Mouse (Mus musculus) hindbrain, embryonic 15.5 days (tissue): ENCODE data around the gene Clint1. TPM values are rescaled to one million over a fixed set of nuclear protein-coding genes. Genes with fewer than 3 reads are reported as not detected.
"Not testable (repeated sequence)": the region's sequence is repeated elsewhere in the genome, so short reads cannot be mapped to it uniquely, and the experiment has no call there.

ENCODE experiments used
- ATAC-seq: fragments of 200-750 bp; cut with Nextera tagmentation; 2 replicates; pipeline ENCODE4 v1.8.0; 2017; ENCODE audit warnings: low read depth, moderate number of reproducible peaks, moderate TSS enrichment; ENCODE audit not compliant: low FRiP score
- H3K27ac ChIP-seq: fragments of 300-500 bp; sonication (generic); replicated peaks from 2 replicates; pipeline ENCODE4 v1.5.1; 2015; ENCODE audit warnings: mild to moderate bottlenecking, inconsistent platforms
- H3K27me3 ChIP-seq: fragments of 300-500 bp; sonication (generic); 2 replicates; pipeline ENCODE4 v1.6.1; 2015; ENCODE audit warnings: control low read depth, inconsistent platforms
- H3K36me3 ChIP-seq: fragments of 300-500 bp; sonication (generic); 2 replicates; pipeline ENCODE4 v1.6.1; 2015; ENCODE audit warnings: control low read depth, inconsistent platforms
- H3K4me1 ChIP-seq: fragments of 300-500 bp; sonication (generic); replicated peaks from 2 replicates; pipeline ENCODE4 v1.6.1; 2015; ENCODE audit warnings: control low read depth, inconsistent platforms
- H3K4me2 ChIP-seq: fragments of 300-500 bp; sonication (generic); 2 replicates; pipeline ENCODE4 v1.6.1; 2015; ENCODE audit warnings: moderate library complexity, mild to moderate bottlenecking, inconsistent platforms
- H3K4me3 ChIP-seq: fragments of 300-500 bp; sonication (generic); 2 replicates; pipeline ENCODE4 v1.5.1; 2015; ENCODE audit warnings: mild to moderate bottlenecking, inconsistent platforms
- H3K9ac ChIP-seq: fragments of 300-500 bp; sonication (generic); 2 replicates; pipeline ENCODE4 v1.6.1; 2015; ENCODE audit warnings: inconsistent platforms
- H3K9me3 ChIP-seq: fragments of 300-500 bp; sonication (generic); 2 replicates; pipeline ENCODE4 v1.6.1; 2016; ENCODE audit warnings: control low read depth, inconsistent platforms
- WGBS: fragments of 180-500 bp; shearing (Covaris S2); methylation state at CpG from one replicate; pipeline ENCODE4 v1.1.7; 2015; 5-methylcytosine and 5-hydroxymethylcytosine counted together
- polyA plus RNA-seq: library from polyadenylated mRNA; unstranded; fragments of >200 nt; fragmentation: Nextera tagmentation; extraction: Ambion mirVana; gene quantifications from 2 replicates; pipeline ENCODE4 v1.2.1, GENCODE M21; 2015

The Clint1 gene
- polyA plus RNA-seq, 1 experiment from 2014 or later, result 43.1 TPM

GRCm38 (mm10) chr11:45873666-45874065 lies 21.8 kb downstream of the Clint1 start:
- no peak overlapping the region for H3K4me2 ChIP-seq
- H3K4me1 ChIP-seq, result no peaks in the 10 kb centered on the region
- H3K27ac ChIP-seq, result no peak overlapping the region
- no peaks in the 10 kb centered on the region for H3K27me3 ChIP-seq
- no peak for ATAC-seq
- no peak overlapping the region for H3K9ac ChIP-seq
- no peaks in the 10 kb centered on the region for H3K9me3 ChIP-seq
- H3K36me3 ChIP-seq, result no peaks in the 10 kb centered on the region
- WGBS, result 83% methylated on average over 1 of the region's 1 CpGs
- H3K4me3 ChIP-seq, result no peak overlapping the region

DNA sequence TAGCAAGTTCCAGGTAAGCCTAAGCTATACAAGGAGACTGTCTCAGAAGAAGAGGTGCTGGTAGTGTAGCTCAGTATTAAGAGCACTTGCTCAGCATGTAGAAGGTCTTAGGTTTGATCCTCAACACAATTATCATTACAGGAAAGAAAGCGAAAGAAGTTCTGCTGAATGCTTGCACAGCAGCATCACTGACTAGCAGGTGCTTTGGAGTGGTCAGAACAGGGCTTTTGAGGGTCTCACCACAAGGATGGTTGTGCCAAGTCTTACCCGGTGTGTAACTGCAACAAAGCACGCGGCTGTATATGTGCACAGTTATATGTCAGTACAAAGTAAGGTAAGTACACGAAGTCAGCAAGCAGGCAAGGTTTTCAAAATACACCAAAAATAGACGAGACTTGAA lies 22.4 kb downstream of the Clint1 start:
- Histone ChIP-seq H3K9ac (no peak overlapping the region), H3K4me3 (no peak overlapping the region), H3K27ac (no peak overlapping the region), H3K4me2 (no peak overlapping the region), H3K27me3 (no peaks in the 10 kb centered on the region), H3K36me3 (no peaks in the 10 kb centered on the region), H3K9me3 (no peaks in the 10 kb centered on the region), H3K4me1 (no peaks in the 10 kb centered on the region)
- WGBS, result 98% methylated on average over 6 of the region's 6 CpGs
- no peak for ATAC-seq

DNA sequence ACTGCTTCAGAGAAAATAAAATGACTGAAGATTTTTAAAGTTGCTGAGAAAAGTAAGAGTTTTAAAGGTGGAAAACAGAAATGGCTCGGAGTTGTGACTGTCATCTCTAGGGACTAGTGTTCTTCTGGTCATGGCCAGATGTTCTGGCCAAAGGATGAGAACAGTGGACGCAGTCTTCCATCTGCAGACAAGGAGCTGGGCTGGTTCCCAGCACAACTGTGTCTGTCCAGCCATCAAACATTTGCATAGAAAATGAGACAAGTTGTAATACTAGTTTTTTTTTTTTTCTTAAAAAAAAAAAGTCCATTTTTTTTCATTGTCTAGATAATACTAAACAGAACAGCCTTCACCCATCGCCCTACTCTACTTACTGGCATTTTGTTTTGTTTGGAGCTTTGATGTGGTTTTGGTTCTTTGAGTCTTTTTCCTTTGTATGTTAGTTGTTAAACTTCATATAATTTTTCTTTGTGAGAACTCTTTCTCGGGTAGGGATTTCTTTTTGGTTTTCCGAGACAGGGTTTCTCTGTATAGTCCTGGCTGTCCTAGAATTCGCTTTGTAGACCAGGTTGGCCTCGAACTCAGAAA lies 23.6 kb downstream of the Clint1 start:
- 93% methylated on average over 7 of the region's 7 CpGs for WGBS
- H3K4me1 ChIP-seq, result no peaks in the 10 kb centered on the region
- H3K9ac ChIP-seq, result no peak overlapping the region

DNA sequence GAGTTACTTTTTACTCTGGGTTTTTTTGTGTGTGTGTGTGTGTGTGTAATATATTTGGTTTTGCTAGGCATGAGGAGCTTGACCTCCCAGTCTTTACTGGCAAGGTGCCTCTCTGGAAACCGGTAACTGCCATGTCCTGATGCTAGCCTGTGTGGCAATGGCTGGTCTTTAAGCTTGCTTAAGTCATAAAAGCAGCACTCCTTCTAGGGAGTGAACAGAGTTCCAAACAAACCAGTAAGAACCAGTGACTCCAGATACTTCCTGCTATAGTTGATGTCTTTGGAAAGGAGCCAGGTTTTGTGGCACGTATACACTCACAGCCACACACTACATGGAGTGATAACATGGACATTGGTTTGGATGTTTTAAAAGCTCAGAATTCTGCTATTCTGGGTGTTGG lies 24.2 kb downstream of the Clint1 start:
- Histone ChIP-seq H3K4me2 (no peak overlapping the region), H3K4me1 (peaks cover 6% of the 10 kb centered on the region; the same call in 1 of the 2 replicates), H3K9me3 (no peaks in the 10 kb centered on the region), H3K4me3 (no peak overlapping the region), H3K36me3 (no peaks in the 10 kb centered on the region), H3K9ac (no peak overlapping the region), H3K27me3 (no peaks in the 10 kb centered on the region), H3K27ac (no peak overlapping the region)
- ATAC-seq, result no peak
- WGBS, result 87% methylated on average over 2 of the region's 2 CpGs

More for the DNA sequence above, 23.6 kb downstream of the Clint1 start:
- H3K4me2 ChIP-seq, result no peak overlapping the region
- no peaks in the 10 kb centered on the region for H3K27me3 ChIP-seq
- H3K9me3 ChIP-seq, result no peaks in the 10 kb centered on the region
- H3K4me3 ChIP-seq, result no peak overlapping the region
- no peaks in the 10 kb centered on the region for H3K36me3 ChIP-seq
- H3K27ac ChIP-seq, result no peak overlapping the region
- ATAC-seq, result no peak

DNA sequence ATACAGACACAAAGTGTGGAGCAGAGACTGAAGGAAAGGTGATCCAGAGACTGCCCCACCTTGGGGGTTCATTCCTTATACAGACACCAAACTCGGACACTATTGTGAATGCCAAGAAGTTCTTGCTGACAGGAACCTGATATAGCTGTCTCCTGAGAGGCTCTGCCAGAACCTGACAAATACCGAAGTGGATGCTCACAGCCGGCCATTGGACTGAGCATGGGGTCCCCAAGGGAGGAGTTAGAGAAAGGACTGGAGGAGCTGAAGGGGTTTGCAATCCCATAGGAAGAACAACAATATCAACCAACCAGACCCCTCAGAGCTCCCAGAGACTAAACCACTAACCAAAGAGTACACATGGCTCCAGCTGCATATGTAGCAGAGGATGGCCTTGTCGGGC lies 27.5 kb downstream of the Clint1 start:
- not testable (repeated sequence) for ATAC-seq, H3K9ac ChIP-seq, H3K4me2 ChIP-seq, H3K36me3 ChIP-seq, H3K9me3 ChIP-seq, H3K27me3 ChIP-seq, H3K27ac ChIP-seq, H3K4me3 ChIP-seq
- 66% methylated on average over 4 of the region's 4 CpGs for WGBS
- H3K4me1 ChIP-seq, result peaks cover 19% of the 10 kb centered on the region

DNA sequence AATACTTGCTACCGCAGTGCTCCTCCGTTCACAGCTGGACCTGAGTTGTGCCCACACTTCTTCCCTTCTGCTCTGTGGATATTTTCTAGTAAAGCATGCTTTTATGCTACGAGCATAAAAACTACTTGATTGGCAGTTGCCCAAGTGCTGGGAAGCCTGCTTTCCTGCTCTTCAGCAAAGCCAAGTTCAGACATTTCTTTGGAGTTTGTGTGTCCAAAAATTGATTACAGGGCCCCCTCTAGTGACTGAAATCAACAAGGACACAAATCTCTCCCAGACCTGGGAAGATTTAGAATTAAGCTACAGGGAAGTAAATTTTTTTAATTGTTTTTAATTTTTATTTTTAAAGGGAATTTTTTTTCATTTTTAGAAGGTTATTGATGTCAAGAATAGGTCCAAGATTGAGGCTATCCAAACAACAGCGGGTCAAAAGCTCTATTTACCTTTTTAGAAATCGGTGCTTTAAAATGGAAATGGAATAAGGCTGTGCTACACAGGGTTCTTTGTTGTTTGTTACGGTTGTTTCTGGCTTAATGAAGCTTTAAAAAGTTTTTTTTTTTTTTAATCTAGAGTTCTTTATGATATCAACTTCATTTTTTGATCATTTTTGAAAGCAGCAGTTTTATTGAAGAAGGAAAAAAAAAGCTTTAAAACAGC lies 29.3 kb downstream of the Clint1 start:
- H3K36me3 ChIP-seq, result peaks cover 4% of the 10 kb centered on the region; the same call in 1 of the 2 replicates
- peak; percentile 28; the same call in 1 of the 2 replicates for ATAC-seq
- no peak overlapping the region for H3K4me2 ChIP-seq
- no peak overlapping the region for H3K4me3 ChIP-seq
- H3K27ac ChIP-seq, result peak overlapping the region; percentile 58
- peaks cover 19% of the 10 kb centered on the region for H3K4me1 ChIP-seq
- no peak overlapping the region for H3K9ac ChIP-seq
- 38% methylated on average over 6 of the region's 6 CpGs for WGBS
- no peaks in the 10 kb centered on the region for H3K27me3 ChIP-seq
- no peaks in the 10 kb centered on the region for H3K9me3 ChIP-seq

DNA sequence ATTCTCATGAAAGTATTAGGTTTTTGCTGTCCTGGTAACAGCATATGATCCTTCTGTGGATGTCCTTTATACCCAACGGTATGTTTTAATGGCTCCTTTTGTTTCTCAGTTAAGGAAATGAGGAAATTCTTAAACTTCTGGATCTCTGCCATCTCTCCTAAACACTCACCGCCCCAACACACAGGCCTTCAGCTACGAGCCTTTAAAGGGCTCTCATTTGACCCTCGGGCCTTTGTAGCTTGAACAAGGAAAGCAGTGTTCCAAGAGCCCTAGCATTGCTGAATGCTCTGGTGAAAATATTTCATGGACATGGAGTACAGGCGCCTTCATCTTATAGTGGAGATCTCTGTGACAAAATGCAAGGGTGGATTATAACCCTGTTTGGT lies 29.8 kb downstream of the Clint1 start:
- Histone ChIP-seq H3K9ac (no peak overlapping the region), H3K27ac (peak overlapping the region; percentile 54), H3K36me3 (peaks cover 5% of the 10 kb centered on the region; the same call in 1 of the 2 replicates), H3K27me3 (no peaks in the 10 kb centered on the region), H3K4me2 (no peak overlapping the region), H3K4me1 (peaks cover 20% of the 10 kb centered on the region), H3K4me3 (no peak overlapping the region), H3K9me3 (no peaks in the 10 kb centered on the region)
- 34% methylated on average over 5 of the region's 5 CpGs for WGBS
- ATAC-seq, result no peak

DNA sequence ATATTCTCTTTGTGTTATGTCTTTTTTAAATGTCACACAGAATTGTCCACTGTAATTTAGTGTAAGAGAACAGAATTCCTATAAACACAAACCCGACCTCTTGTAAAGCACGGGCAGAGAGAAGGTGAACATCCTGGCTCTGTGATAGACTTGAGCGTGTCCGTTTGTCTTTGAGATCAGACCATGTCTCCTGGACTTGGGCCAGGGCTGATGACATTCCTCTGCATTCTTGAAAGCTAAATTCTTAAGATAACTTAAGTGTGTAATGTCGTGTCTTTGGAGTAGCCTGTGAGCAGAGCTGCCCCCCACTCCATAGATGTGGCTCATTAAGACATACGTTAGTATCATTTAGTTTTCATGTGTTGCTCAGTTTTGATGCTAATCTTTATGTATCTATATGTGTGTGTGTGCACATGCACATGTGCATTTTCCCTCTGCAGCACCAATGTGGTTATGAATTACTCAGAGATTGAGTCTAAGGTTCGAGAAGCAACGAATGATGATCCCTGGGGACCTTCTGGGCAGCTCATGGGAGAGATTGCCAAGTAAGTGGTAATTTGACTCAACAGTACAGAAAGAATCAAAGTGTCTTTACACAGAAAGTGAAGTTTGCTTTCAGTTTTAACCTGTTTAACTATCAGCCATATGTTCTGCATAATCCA lies 31.6 kb downstream of the Clint1 start:
- no peak for ATAC-seq
- Histone ChIP-seq H3K9me3 (no peaks in the 10 kb centered on the region), H3K27ac (no peak overlapping the region), H3K4me3 (no peak overlapping the region), H3K9ac (no peak overlapping the region), H3K27me3 (no peaks in the 10 kb centered on the region), H3K4me2 (no peak overlapping the region), H3K4me1 (peaks cover 22% of the 10 kb centered on the region), H3K36me3 (peaks cover 7% of the 10 kb centered on the region; the same call in 1 of the 2 replicates)
- 51% methylated on average over 8 of the region's 8 CpGs for WGBS

- H3K9ac ChIP-seq, result no peak overlapping the region
- WGBS, result 52% methylated on average over 4 of the region's 4 CpGs
- H3K27ac ChIP-seq, result no peak overlapping the region
- H3K4me1 ChIP-seq, result peaks cover 22% of the 10 kb centered on the region
- no peaks in the 10 kb centered on the region for H3K27me3 ChIP-seq
- no peaks in the 10 kb centered on the region for H3K9me3 ChIP-seq
- no peak for ATAC-seq
- no peak overlapping the region for H3K4me3 ChIP-seq
- peaks cover 7% of the 10 kb centered on the region; the same call in 1 of the 2 replicates for H3K36me3 ChIP-seq
- no peak overlapping the region for H3K4me2 ChIP-seq
Observed at GRCm38 (mm10) chr11:45884029-45884428, 32.2 kb downstream of the Clint1 start.

GRCm38 (mm10) chr11:45885606-45886230 lies 33.9 kb downstream of the Clint1 start:
- Histone ChIP-seq H3K27ac (no peak overlapping the region), H3K36me3 (peaks cover 19% of the 10 kb centered on the region; the same call in 1 of the 2 replicates), H3K9me3 (no peaks in the 10 kb centered on the region), H3K9ac (no peak overlapping the region), H3K4me3 (no peak overlapping the region), H3K4me1 (peaks cover 20% of the 10 kb centered on the region), H3K27me3 (no peaks in the 10 kb centered on the region), H3K4me2 (no peak overlapping the region)
- ATAC-seq, result no peak
- 64% methylated on average over 5 of the region's 5 CpGs for WGBS

DNA sequence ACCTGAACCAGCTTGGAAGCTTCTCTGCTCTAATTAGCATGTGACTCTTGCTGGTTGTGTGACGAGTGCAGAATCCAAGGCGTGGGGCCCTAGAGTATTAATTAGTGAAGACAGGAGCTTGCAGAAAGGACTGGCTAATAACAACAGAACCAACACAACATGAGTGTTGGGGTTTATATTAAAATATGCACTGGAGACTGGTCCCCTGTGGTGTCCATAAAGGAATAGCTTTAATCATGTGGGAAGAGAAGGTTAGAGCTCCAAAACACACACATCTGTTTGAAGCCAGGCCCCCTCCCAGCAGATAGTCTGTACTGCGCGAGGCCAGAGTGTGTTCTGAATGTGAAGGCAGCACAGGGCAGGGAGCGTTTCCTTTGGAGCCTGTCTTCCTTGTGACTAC lies 34.7 kb downstream of the Clint1 start:
- 57% methylated on average over 5 of the region's 5 CpGs for WGBS
- H3K36me3 ChIP-seq, result peaks cover 27% of the 10 kb centered on the region
- no peak overlapping the region for H3K4me2 ChIP-seq
- no peak overlapping the region for H3K4me3 ChIP-seq
- no peak overlapping the region for H3K27ac ChIP-seq
- peaks cover 16% of the 10 kb centered on the region for H3K4me1 ChIP-seq
- ATAC-seq, result peak; percentile 63
- no peak overlapping the region for H3K9ac ChIP-seq
- H3K27me3 ChIP-seq, result no peaks in the 10 kb centered on the region
- H3K9me3 ChIP-seq, result no peaks in the 10 kb centered on the region

- ATAC-seq, result no peak
- 88% methylated on average over 9 of the region's 9 CpGs for WGBS
- H3K27me3 ChIP-seq, result no peaks in the 10 kb centered on the region
- no peak overlapping the region for H3K27ac ChIP-seq
- H3K9ac ChIP-seq, result no peak overlapping the region
- H3K36me3 ChIP-seq, result peaks cover 34% of the 10 kb centered on the region
- no peak overlapping the region for H3K4me3 ChIP-seq
- no peak overlapping the region for H3K4me2 ChIP-seq
- no peaks in the 10 kb centered on the region for H3K9me3 ChIP-seq
- H3K4me1 ChIP-seq, result peaks cover 8% of the 10 kb centered on the region
Observed at GRCm38 (mm10) chr11:45888471-45889030, 36.7 kb downstream of the Clint1 start.
